Mouse (Mus musculus) MN1 (cell line): ENCODE results near the gene Pold2.
A peak's percentile ranks its signal among the peaks of the same experiment; 100 is the strongest.

Source experiments
- DNase-seq: peaks from one replicate; pipeline ENCODE4 v3.0.0-alpha.2; 2016; ENCODE audit warnings: low spot score

The Pold2 gene

GRCm38 (mm10) chr11:5877921-5878526, at the start of gene Pold2:
Pold2 (minus strand) TSS chr11:5878292.
- peak; percentile 100 for DNase-seq

DNA sequence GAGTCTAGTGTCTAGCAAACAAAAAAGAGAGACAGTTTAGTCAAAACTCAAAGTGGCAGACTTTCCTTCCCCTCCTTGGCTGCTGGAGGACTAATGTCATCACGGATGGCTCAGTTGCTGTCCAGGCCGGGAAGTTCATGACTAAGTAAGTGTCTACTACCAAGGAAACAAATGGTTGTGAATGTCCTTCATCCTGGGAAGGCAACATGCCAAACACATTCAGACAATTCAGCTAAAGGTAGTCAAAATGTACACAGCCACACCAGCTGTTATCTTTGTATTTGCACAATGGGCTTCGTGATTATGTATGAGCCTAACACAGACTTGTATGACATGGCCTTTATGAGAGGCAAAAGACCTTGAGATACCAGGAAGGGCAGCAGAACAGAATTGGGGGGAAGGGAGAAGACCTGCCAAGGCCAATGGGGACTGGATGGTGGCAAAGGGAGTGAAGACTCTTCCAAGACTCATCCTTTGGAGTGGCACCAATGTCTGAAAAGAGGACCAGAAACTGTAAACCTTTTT, 48.7 kb upstream of the Pold2 start:
- DNase-seq = no peak

DNA sequence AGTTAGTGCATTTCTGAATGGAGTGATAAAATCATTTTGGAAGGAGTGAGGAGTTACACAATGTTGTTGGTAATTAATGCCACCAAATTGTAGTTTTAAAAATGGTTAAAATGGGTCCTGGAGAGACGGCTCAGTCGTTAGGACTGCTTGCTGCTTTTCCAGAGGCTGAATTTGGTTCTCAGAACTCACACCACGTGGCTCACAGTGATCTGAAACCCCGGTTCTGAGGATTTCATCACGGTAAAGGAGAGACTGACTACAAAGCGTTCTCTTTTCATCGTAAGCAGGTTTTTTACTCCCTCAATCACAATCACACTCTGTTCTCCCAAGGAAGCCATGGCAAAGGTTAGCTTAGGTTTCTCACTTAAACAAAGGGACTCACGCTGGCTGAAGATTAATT, 46.6 kb upstream of the Pold2 start:
- no peak for DNase-seq

GRCm38 (mm10) chr11:5920323-5920960, 42.4 kb upstream of the Pold2 start:
- no peak for DNase-seq

- no peak for DNase-seq
Measured at GRCm38 (mm10) chr11:5919606-5920005, 41.5 kb upstream of the Pold2 start.

DNA sequence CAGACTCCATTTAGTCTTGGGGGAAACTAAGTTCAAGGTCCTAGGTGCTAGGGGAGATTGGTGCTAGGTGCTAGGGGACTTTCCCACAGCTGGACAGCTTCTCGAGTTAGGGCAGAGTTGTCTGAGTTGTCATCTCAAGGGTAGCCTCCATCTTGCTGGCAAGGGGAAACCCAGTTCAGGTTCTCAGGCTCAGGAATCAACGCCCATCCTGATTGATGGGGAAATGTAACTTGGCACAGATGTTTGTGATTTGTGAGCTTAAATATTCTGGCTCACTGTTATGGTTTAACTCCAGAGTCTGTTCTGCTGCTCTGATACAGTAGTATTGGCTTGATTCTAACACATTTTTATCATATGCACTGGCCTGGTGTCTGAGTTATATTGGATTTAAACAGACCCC, 40.0 kb upstream of the Pold2 start:
- DNase-seq = no peak

DNA sequence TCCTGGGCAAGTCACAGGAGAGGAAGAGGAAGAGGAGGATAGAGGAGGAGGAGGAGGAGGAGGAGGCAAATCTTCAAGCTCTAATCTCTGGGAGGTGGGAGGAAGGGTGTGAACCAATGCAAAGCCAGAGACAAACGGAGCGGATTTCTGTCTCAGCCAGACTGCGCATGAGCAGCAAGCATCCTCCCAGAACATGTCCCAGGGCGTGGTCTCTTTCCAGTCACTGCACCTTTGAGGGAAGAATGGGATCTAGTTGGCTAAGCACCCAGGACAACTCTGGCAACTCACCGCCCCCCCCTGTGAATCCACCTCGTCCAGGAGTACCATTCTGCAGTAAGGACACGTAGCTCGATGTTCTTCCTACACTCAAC, 38.1 kb upstream of the Pold2 start:
- DNase-seq = no peak

DNA sequence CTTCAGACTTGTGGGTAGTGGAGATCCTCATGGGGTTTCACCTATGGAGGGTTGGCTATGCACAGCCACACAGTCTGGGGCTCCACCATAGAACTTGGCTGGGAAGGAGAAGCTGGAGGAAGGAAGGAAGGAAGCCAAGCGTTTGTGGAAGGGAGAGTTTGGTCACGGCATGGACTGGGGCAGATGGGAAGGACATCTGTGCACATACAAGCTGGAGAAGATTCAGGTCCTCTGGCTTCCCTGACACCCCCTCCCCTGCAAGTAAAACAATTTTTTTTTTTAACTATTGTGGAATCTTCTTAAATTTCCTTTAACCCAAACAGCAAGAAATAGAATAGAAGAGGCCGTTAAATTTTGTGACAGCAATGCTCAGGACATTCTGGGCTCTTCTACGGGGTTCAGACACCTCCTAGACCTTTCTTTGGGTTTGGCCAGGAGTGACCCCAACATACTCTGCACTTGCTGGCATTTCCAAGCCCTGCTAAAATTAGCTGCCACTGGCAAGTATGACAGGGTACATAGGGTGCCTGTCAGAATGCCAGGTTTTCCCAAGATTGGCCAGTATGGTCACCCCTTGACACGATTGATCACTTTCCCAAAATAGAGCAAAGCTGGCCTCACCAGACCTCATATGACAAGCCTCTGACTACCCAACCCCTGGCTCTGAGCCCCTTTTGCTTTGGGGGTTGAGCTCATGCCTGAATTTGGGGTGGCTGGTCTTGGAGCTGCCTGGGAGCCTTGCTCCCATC, 37.5 kb upstream of the Pold2 start:
- DNase-seq = no peak

- no peak for DNase-seq
Measured at GRCm38 (mm10) chr11:5914940-5915339, 36.8 kb upstream of the Pold2 start.

GRCm38 (mm10) chr11:5913936-5914335, 35.8 kb upstream of the Pold2 start:
- DNase-seq = no peak

DNA sequence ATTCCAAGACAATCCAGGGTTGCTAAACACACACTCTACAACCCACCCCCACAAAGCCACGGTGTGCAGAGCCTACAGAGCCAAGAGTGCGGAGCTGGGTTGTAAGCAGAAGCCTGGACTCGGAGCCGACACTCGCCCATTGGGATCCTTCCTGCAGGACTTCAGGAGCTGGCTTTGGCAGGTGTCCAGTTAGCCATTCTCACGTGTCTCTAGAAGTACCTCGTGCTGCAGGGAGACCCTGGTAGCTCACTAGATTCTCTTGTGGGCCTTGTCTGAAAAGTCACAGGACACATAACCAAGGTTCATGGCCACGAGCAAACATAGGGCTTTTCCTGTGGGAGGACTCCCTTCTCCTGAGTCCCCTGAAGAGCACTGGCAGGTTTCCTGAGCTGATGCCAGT, 35.2 kb upstream of the Pold2 start:
- DNase-seq = peak; percentile 45

DNA sequence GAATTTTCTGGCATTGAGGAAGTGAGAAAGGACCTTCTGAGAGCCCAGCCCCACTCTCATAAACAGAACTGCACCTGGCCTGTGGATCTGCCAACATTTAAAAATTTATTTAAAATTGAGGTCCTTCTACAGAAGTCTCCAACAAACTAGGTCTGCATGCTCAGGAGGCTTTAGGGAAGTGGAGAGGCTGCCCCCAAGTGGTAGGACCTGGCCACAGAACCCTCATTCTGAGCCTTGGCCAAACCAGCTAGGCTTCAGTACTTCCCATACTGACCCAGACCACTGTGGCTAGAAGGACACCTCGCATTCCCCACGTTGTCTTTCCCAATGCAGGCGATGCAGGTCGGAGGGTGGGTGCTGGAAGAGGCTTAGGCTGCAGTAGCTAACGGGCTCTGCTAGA, 34.5 kb upstream of the Pold2 start:
- peak; percentile 81 for DNase-seq

DNA sequence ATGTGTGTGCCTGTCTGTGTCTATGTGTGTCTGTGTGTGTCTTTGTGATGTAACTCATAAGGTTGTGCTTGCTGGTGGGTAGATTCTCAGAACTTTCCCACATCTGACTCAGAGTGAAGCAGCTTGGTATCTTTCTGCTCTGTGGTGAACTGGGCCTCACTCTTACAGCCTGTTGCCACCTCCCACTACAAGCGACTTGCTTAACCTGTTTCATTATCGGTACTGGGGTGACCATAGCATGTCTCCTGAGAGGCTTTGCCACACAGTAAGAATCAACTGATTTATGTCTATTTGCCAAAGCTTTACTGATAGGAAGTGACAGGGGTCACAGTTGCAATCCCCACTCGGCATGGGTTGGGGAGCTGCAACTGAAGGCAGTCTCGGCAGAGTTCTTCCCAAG, 30.6 kb upstream of the Pold2 start:
- no peak for DNase-seq

DNA sequence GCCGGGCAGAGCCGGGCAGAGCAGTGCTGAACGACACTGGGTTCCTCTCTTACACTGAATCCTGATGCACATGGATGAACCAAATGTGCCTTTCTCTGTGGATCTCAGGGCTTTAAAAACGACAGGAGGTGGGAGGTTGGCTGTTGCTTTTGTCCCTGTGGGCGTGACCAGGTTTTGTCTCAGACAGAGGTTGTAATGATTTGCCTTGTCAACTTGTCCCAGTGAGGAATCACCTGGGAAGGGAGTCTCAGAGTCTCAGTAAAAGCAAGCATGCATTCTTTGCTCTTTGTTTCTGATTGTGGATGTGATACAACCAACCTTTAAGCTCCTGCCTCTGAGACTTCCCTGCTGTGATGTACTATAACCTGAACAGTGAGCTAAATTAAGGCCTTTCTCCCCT, 29.0 kb upstream of the Pold2 start:
- DNase-seq = no peak

GRCm38 (mm10) chr11:5905778-5906518, 27.9 kb upstream of the Pold2 start:
- DNase-seq = no peak

GRCm38 (mm10) chr11:5904871-5905270, 26.8 kb upstream of the Pold2 start:
- no peak for DNase-seq

DNA sequence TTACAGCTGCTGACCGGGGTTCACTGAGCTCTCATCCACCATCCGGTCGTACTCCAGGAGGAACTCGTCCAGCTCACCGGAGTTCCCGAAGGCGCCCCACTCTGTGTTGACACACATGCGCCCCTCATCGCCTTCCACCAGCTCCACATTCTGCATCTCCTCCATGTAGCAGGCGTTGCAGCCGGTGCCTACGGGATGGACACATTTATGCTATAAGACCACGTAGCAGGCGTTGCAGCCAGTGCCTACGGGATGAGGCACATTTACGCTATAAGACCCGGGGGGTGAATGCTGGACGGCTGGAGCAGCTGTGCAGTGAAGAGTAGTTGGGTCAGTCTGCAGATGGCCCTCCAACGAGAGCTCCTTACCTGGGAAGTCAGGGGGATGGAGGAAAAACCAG, 26.3 kb upstream of the Pold2 start:
- DNase-seq = no peak

GRCm38 (mm10) chr11:5903844-5904243, 25.8 kb upstream of the Pold2 start:
- no peak for DNase-seq

GRCm38 (mm10) chr11:5902390-5902789, 24.3 kb upstream of the Pold2 start:
- DNase-seq = no peak

DNA sequence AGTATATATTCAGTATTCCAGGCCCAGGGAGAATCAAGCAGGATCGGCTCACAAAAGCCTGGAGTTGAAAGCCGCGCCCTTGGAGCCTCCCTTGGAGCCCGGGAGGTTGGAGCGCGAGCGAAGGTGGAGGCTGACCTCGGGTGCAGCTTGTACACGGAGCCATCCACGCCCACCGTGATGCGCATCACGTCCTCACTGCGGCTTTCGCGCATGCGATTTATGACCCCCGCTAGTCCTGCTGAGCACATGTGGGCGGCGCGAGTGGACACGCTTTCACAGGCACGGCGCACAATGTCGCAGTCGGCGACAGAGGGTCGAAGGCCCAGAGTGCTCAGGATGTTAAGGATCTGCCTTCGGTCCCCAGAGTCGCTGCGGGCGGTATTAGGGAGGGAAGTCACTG, 23.9 kb upstream of the Pold2 start:
- no peak for DNase-seq

GRCm38 (mm10) chr11:5901320-5901719, 23.2 kb upstream of the Pold2 start:
- no peak for DNase-seq

DNA sequence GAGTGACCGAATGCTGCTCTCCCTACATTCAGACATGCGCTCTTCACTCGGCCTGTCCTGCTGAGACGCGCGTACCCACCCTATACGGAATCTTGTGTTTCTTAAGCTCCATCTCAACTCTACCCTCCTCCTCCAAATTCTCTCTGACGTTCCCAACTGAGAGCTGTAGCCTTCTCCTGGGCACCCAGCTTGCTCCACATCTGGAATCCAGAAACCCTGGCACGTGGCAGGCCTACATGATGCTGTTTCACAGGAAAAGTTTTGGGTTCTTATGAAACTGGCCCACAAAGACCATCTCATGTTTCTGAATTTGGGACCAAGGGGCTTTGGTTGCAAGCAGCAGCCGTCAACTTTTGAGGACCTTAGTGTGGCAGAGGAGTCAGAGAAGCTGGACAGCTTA, 21.2 kb upstream of the Pold2 start:
- no peak for DNase-seq

DNA sequence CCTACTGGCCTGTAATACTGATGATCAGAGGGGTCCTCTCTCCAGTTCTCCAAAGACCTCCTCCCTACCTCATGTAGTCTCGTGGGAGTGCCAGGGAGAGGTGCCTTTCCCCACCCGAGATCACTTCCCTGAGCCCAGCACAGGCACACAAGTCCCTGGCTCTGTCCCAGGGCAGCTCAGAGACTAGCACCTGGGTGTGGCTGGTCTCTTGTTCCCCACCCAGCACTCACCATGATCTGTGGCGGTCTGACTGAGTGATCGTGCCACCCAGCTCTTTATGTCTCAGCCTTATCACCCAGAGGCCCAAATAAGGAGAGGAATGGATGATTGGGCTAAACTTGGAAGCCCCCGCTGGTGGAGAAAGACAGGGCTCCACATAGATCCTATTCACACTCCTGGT, 20.4 kb upstream of the Pold2 start, which contains the start of gene Myl7:
Gene Myl7, minus strand, starts transcription at position 252 of the 400 bp plus-strand sequence.
- DNase-seq = no peak
